Mouse (Mus musculus): ENCODE results near the gene Gm11992. TPM values are rescaled to one million over a fixed set of nuclear protein-coding genes. Genes with fewer than 3 reads are reported as not detected.

Gene Gm11992
- polyA plus RNA-seq (2015; fragmentation: Nextera tagmentation; extraction: Ambion mirVana) = 0.75 and 0.93 TPM in 2 replicates

DNA sequence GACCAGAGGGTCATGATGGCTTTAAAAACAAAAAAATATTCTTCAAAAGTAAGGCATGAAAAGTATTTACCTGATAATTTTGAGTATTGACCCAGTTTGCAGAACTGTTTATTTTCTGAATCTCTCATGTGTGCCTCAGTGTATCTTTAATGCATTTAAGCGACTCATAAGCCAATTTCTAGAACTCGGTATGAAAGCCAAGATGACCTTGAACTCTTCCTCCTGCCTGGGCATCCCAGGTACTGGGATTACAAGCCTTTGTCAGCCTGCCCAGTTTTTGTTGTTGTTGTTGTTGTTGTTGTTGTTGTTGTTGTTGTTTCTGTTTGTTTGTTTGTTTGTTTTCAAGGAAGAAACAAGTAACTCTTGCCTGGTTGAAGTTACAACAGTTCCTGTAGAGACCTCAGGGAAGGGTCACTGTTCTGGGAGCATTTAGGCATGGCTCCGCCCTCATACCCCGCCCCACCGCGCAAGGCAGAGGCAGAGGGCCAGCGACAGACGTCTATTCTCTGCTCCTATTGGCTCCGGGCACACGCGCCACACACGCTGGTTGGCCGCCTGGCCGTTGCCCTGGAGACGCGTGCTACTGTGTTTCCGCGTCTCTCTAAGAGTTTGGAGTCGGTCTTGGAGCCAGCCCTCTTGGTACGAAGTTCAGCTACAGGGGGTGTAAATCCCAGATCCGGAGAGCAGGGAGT, at the start of gene Gm11992:
Gene Gm11992, plus strand, starts transcription at position 584 of the 692 bp plus-strand sequence.
- peak within 1 kb of the TSS; percentile 93 for H3K4me2 ChIP-seq
- peaks cover 6% of the 10 kb centered on the region for H3K4me1 ChIP-seq
- no peaks in the 10 kb centered on the region for H3K9me3 ChIP-seq (replicated peaks)
- H3K36me3 ChIP-seq (ENCODE audit: poor library complexity, severe bottlenecking) = no peaks in the 10 kb centered on the region
- peak within 1 kb of the TSS; percentile 45 for H3K4me3 ChIP-seq
- H3K27ac ChIP-seq = no peak within 1 kb of the TSS
- ATAC-seq = peak; percentile 100
- H3K9ac ChIP-seq = peak within 1 kb of the TSS; percentile 55
- H3K27me3 ChIP-seq = peaks cover 21% of the 10 kb centered on the region
- WGBS = 5% methylated on average over 21 of the region's 21 CpGs

DNA sequence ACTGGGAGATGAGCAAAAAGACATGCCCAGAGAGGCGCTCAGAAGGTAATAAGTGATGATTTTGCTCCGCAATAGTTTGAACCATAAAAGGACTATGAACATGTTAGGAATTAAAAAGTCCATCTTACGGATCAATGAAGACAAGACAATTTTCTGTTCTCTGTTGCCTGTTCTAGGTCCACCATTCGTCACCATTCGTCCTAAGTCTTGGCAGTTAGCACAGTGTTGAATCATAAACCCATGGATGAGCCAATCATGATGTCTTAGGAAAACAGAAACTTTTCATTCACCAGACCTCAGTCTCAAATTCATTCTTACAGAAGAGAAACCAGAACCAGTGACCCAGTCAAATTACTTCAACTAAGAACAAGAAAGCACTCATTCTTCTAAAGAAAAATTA, 39.6 kb upstream of the Gm11992 start:
- Histone ChIP-seq H3K4me3 (no peak overlapping the region), H3K9ac (no peak overlapping the region), H3K4me2 (no peak overlapping the region), H3K4me1 (peaks cover 22% of the 10 kb centered on the region), H3K36me3 (ENCODE audit: poor library complexity, severe bottlenecking) (peaks cover 27% of the 10 kb centered on the region), H3K9me3 (replicated peaks) (no peaks in the 10 kb centered on the region), H3K27ac (no peak overlapping the region), H3K27me3 (no peaks in the 10 kb centered on the region)
- ATAC-seq = no peak
- WGBS = 96% methylated on average over 5 of the region's 5 CpGs

DNA sequence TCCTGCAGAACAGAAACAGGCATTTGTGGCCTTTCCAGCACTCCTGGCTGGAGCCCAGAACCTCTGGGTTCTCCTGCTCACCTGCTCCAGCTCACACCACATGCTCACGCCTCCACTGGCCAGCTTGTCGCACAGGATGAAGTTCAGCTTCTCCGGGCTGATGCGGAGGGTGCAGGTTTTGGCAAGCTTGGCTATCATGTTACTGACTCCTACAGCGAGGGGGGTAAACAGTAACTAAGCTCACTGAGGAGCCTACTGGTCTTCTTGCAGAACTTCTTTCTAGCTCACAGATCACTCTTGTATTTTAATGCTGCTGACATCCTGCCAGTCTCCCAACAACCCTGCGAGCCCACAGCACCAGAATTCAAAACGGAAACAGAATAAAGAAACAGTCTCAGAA, 38.0 kb upstream of the Gm11992 start:
- H3K9me3 ChIP-seq (replicated peaks) = no peaks in the 10 kb centered on the region
- WGBS = under 1% methylated on average over 7 of the region's 7 CpGs
- peak overlapping the region; percentile 70 for H3K4me3 ChIP-seq
- H3K27me3 ChIP-seq = no peaks in the 10 kb centered on the region
- H3K4me2 ChIP-seq = peak overlapping the region; percentile 74
- H3K27ac ChIP-seq = peak overlapping the region; percentile 82
- ATAC-seq = peak; percentile 69
- H3K36me3 ChIP-seq (ENCODE audit: poor library complexity, severe bottlenecking) = peaks cover 11% of the 10 kb centered on the region
- H3K9ac ChIP-seq = peak overlapping the region; percentile 85
- H3K4me1 ChIP-seq = peaks cover 22% of the 10 kb centered on the region

- H3K4me3 ChIP-seq = peak within 1 kb of the TSS; percentile 70
- no peaks in the 10 kb centered on the region for H3K27me3 ChIP-seq
- H3K27ac ChIP-seq = peak within 1 kb of the TSS; percentile 82
- 0 out of 2 replicates have a peak, but pooled peaks cover 7% of the 10 kb centered on the region for H3K36me3 ChIP-seq (ENCODE audit: poor library complexity, severe bottlenecking)
- peak; percentile 96 for ATAC-seq
- peaks cover 22% of the 10 kb centered on the region for H3K4me1 ChIP-seq
- H3K9ac ChIP-seq = peak within 1 kb of the TSS; percentile 85
- under 1% methylated on average over 43 of the region's 43 CpGs for WGBS
- H3K4me2 ChIP-seq = peak within 1 kb of the TSS; percentile 74
- no peaks in the 10 kb centered on the region for H3K9me3 ChIP-seq (replicated peaks)
Measured at GRCm38 (mm10) chr11:9010853-9011339, 37.5 kb upstream of the Gm11992 start, which contains the start of gene Hus1. Hus1 (minus strand) TSS chr11:9011191.

DNA sequence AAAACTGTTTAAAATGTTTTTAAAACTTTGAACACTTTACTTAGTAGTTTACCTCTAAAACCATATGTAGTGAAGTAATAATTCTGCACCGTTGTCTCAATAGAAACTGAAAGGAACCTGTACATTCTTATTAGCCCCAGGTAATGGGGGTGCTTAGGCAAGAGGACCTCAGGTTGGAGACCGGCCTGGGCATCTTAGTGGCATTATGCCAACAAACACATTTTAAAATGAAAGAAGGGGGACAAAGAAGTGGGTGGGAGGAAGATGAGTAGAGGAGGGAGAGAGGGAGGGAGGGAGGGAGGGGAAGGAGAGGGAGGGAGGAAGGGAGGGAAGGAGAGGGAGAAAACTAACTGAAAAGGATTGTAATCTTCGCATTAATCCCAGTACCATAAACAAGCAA, 37.0 kb upstream of the Gm11992 start:
- peak; percentile 50 for ATAC-seq
- 2% methylated on average over 3 of the region's 3 CpGs for WGBS

GRCm38 (mm10) chr11:9014740-9015139, 33.7 kb upstream of the Gm11992 start:
- 91% methylated on average over 3 of the region's 3 CpGs for WGBS
- no peaks in the 10 kb centered on the region for H3K9me3 ChIP-seq (replicated peaks)
- H3K27ac ChIP-seq = no peak overlapping the region
- peaks cover 9% of the 10 kb centered on the region for H3K4me1 ChIP-seq
- H3K4me2 ChIP-seq = no peak overlapping the region
- H3K9ac ChIP-seq = no peak overlapping the region
- H3K36me3 ChIP-seq (ENCODE audit: poor library complexity, severe bottlenecking) = no peaks in the 10 kb centered on the region
- no peak for ATAC-seq
- H3K4me3 ChIP-seq = no peak overlapping the region
- no peaks in the 10 kb centered on the region for H3K27me3 ChIP-seq

More for the DNA sequence above, 37.0 kb upstream of the Gm11992 start:
- Histone ChIP-seq H3K27me3 (no peaks in the 10 kb centered on the region), H3K36me3 (ENCODE audit: poor library complexity, severe bottlenecking) (0 out of 2 replicates have a peak, but pooled peaks cover 7% of the 10 kb centered on the region), H3K9ac (peak overlapping the region; percentile 85), H3K4me3 (peak overlapping the region; percentile 70), H3K4me1 (peaks cover 22% of the 10 kb centered on the region), H3K27ac (peak overlapping the region; percentile 82; the same call in 1 of the 2 replicates), H3K9me3 (replicated peaks) (no peaks in the 10 kb centered on the region), H3K4me2 (peak overlapping the region; percentile 74)

DNA sequence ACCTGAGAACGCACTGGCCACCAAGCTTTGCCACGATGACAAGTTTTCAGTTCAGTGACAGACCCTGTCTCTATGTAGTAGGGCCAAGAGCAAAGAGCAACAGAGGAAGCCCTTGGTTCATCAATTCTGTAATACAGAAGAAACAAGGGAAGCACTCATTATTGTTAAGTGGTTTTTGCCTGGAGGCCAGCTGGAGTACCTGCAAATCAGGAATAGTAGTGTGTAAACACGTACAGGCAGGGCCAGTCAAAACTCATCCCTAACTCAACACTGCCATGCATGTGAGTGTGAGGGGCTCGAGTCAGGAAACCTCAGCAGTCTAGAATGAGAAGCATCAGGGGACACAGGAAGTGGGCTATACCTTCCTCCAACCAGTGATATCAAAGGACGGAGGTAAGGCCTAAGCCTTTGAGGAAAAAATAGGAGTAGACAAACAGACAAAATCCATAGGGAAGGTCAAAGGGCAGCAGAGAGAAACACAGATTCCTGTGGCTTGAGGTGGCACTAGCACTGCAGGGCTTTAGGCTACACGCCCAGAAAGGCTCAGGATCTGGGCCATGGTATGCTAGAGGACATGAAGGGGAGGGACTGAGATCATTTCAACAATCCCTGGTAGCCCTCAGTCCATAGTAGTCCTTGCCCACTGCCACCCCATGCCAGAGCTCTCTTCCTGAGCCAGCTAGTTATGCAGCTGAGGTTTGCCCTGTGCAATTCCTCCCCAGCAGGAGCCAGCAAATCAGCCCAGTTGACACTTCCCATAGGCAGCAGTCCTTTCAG, 29.7 kb upstream of the Gm11992 start:
- H3K4me3 ChIP-seq = no peak overlapping the region
- H3K9me3 ChIP-seq (replicated peaks) = no peaks in the 10 kb centered on the region
- H3K27ac ChIP-seq = no peak overlapping the region
- H3K27me3 ChIP-seq = no peaks in the 10 kb centered on the region
- H3K36me3 ChIP-seq (ENCODE audit: poor library complexity, severe bottlenecking) = no peaks in the 10 kb centered on the region
- H3K4me1 ChIP-seq = no peaks in the 10 kb centered on the region
- no peak for ATAC-seq
- WGBS = 85% methylated on average over 6 of the region's 6 CpGs
- no peak overlapping the region for H3K4me2 ChIP-seq
- no peak overlapping the region for H3K9ac ChIP-seq

DNA sequence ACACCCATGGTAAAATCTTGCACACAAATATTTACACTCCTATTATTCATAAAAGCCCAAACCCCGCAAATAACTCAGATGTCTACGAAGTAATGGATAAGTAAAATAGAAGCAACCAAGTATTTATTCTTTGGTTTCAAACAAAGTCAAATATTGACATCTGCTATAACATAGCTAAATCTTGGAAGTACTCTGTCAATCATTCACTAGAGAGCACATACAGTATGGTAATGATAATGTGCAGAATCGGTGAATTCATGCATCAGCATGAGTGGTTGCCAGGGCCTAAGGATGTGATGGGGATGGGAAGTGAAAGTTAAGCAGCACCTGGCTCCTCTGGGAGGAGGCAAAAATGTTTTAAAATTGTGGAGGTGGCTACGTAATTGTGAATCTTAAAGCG, 28.2 kb upstream of the Gm11992 start:
- Histone ChIP-seq H3K4me3 (no peak overlapping the region), H3K27me3 (no peaks in the 10 kb centered on the region), H3K36me3 (ENCODE audit: poor library complexity, severe bottlenecking) (no peaks in the 10 kb centered on the region), H3K4me2 (no peak overlapping the region), H3K9ac (no peak overlapping the region), H3K27ac (no peak overlapping the region), H3K4me1 (no peaks in the 10 kb centered on the region), H3K9me3 (replicated peaks) (no peaks in the 10 kb centered on the region)
- WGBS = 94% methylated on average over 5 of the region's 5 CpGs
- no peak for ATAC-seq

DNA sequence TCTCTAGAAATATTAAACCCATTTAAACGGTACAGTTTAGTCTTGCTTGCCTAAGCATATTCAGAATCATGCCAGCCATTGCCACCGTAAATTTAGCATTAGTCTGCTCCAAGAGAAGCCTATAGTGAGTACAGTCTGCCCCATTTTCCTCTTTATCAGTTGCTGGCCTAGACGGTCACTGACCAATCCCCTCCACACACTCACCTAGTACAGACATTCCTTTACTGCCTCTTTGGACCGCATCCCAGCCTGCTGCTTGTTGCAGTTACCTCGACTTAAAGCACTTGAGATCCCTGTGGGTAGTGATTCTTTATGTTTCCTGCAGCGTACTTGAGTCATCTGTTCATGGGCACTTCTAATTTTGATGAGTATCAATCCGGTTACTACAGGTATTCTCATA, 23.6 kb upstream of the Gm11992 start:
- ATAC-seq = no peak
- no peaks in the 10 kb centered on the region for H3K36me3 ChIP-seq (ENCODE audit: poor library complexity, severe bottlenecking)
- H3K9ac ChIP-seq = no peak overlapping the region
- WGBS = 78% methylated on average over 7 of the region's 7 CpGs
- H3K27ac ChIP-seq = no peak overlapping the region
- no peaks in the 10 kb centered on the region for H3K9me3 ChIP-seq (replicated peaks)
- H3K27me3 ChIP-seq = no peaks in the 10 kb centered on the region
- no peak overlapping the region for H3K4me2 ChIP-seq
- H3K4me1 ChIP-seq = no peaks in the 10 kb centered on the region
- H3K4me3 ChIP-seq = no peak overlapping the region

- Histone ChIP-seq H3K9ac (no peak overlapping the region), H3K4me2 (no peak overlapping the region), H3K27me3 (no peaks in the 10 kb centered on the region), H3K4me3 (no peak overlapping the region), H3K4me1 (no peaks in the 10 kb centered on the region), H3K27ac (no peak overlapping the region), H3K9me3 (replicated peaks) (no peaks in the 10 kb centered on the region), H3K36me3 (ENCODE audit: poor library complexity, severe bottlenecking) (no peaks in the 10 kb centered on the region)
- WGBS = 71% methylated on average over 3 of the region's 3 CpGs
- no peak for ATAC-seq
Measured at GRCm38 (mm10) chr11:9025211-9025610, 23.2 kb upstream of the Gm11992 start.

- H3K4me1 ChIP-seq = no peaks in the 10 kb centered on the region
- WGBS = 87% methylated on average over 2 of the region's 2 CpGs
- H3K9me3 ChIP-seq (replicated peaks) = no peaks in the 10 kb centered on the region
- H3K4me3 ChIP-seq = no peak overlapping the region
- H3K9ac ChIP-seq = no peak overlapping the region
- ATAC-seq = no peak
- no peak overlapping the region for H3K27ac ChIP-seq
- no peaks in the 10 kb centered on the region for H3K36me3 ChIP-seq (ENCODE audit: poor library complexity, severe bottlenecking)
- no peak overlapping the region for H3K4me2 ChIP-seq
- H3K27me3 ChIP-seq = no peaks in the 10 kb centered on the region
Measured at GRCm38 (mm10) chr11:9031530-9031929, 16.9 kb upstream of the Gm11992 start.

DNA sequence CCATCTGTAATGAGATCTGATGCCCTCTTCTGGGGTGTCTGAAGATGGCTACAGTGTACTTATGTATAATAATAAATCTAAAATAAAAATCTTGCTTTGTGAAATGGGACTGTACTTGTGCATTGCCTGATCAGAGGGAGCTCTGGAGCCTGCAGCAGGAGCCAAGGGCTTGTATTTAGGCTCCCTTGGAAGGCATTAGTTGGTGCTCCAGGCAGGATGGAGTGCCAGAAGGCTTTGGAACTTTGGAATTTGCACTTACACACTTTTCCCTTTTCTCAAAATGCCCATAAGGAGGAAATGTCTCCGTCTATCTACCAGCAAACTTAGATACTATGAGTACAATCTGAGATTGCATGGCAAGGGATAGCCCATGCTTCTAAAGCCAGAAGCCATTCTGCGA, 1.8 kb upstream of the Gm11992 start:
- ATAC-seq = no peak
- Histone ChIP-seq H3K27me3 (peaks cover 18% of the 10 kb centered on the region), H3K36me3 (ENCODE audit: poor library complexity, severe bottlenecking) (no peaks in the 10 kb centered on the region), H3K4me1 (peaks cover 6% of the 10 kb centered on the region), H3K9me3 (replicated peaks) (no peaks in the 10 kb centered on the region), H3K27ac (no peak overlapping the region), H3K9ac (no peak overlapping the region), H3K4me2 (no peak overlapping the region), H3K4me3 (no peak overlapping the region)
- 85% methylated on average over 2 of the region's 2 CpGs for WGBS
